Mouse (Mus musculus) thymus, postnatal 36 days (tissue): ENCODE measurements around the gene Tldc2.

Experiments used
- DNase-seq, 2 experiments: peaks; one replicate each; pipeline ENCODE4 v3.0.0; 2022; ENCODE audit warnings: mixed read lengths in 2 of 2

Tldc2 gene

GRCm38 (mm10) chr2:157129601-157130164 is 42.8 kb downstream of the Tldc2 start:
- no peak for DNase-seq

- DNase-seq = no peak
These were observed 44.1 kb downstream of the Tldc2 start for GRCm38 (mm10) chr2:157130813-157131514.

GRCm38 (mm10) chr2:157132086-157132485 is 45.2 kb downstream of the Tldc2 start:
- DNase-seq = no peak

- DNase-seq = no peak
These were observed 46.1 kb downstream of the Tldc2 start for GRCm38 (mm10) chr2:157132686-157133540.

- DNase-seq = no peak
These were observed 47.1 kb downstream of the Tldc2 start for GRCm38 (mm10) chr2:157133769-157134478.

- DNase-seq = peak; percentile 46
These were observed 47.6 kb downstream of the Tldc2 start for GRCm38 (mm10) chr2:157134479-157134931.

- peak; percentile 71 for DNase-seq
These were observed 48.2 kb downstream of the Tldc2 start, which contains the start of gene Samhd1 for GRCm38 (mm10) chr2:157135014-157135413. Gene Samhd1 (minus strand): TSS chr2:157135265.

GRCm38 (mm10) chr2:157135529-157136120 is 48.8 kb downstream of the Tldc2 start:
- DNase-seq = no peak

- DNase-seq = no peak
These were observed 49.3 kb downstream of the Tldc2 start for GRCm38 (mm10) chr2:157136176-157136575.

- DNase-seq = no peak
These were observed 49.8 kb downstream of the Tldc2 start for GRCm38 (mm10) chr2:157136646-157137045.

- no peak for DNase-seq
These were observed 51.3 kb downstream of the Tldc2 start for GRCm38 (mm10) chr2:157137959-157138731.

- no peak for DNase-seq
These were observed 52.0 kb downstream of the Tldc2 start for GRCm38 (mm10) chr2:157138808-157139207.

- no peak for DNase-seq
These were observed 52.5 kb downstream of the Tldc2 start for GRCm38 (mm10) chr2:157139251-157139802.

GRCm38 (mm10) chr2:157141962-157142361 is 55.1 kb downstream of the Tldc2 start:
- no peak for DNase-seq

- DNase-seq = no peak
These were observed 57.3 kb downstream of the Tldc2 start for GRCm38 (mm10) chr2:157144132-157144531.

- no peak for DNase-seq
These were observed 58.3 kb downstream of the Tldc2 start for GRCm38 (mm10) chr2:157145173-157145572.
